Mouse (Mus musculus) kidney, embryonic 14.5 days (tissue): Measurements from ENCODE around the gene Coil. TPM values are rescaled to one million over a fixed set of nuclear protein-coding genes. Genes with fewer than 3 reads are reported as not detected.

Experiments
- ATAC-seq: fragments of 200-750 bp; cut with Nextera tagmentation; 2 replicates; pipeline ENCODE4 v1.8.0; 2017; ENCODE audit warnings: moderate number of reproducible peaks, mild to moderate bottlenecking, moderate TSS enrichment, moderate library complexity; ENCODE audit not compliant: low FRiP score, low TSS enrichment
- H3K27ac ChIP-seq: fragments of 300-500 bp; sonication (generic); 2 replicates; pipeline ENCODE4 v1.5.1; 2014; ENCODE audit warnings: low read depth, mild to moderate bottlenecking, low read length, moderate library complexity, mixed read lengths
- H3K27me3 ChIP-seq: fragments of 300-500 bp; sonication (generic); 2 replicates; pipeline ENCODE4 v1.6.1; 2014; ENCODE audit warnings: mild to moderate bottlenecking, low read length; ENCODE audit not compliant: control insufficient read depth, insufficient read depth
- H3K36me3 ChIP-seq: fragments of 300-500 bp; sonication (generic); 2 replicates; pipeline ENCODE4 v1.6.1; 2014; ENCODE audit warnings: low read length, mixed read lengths; ENCODE audit not compliant: control insufficient read depth, insufficient read depth
- H3K4me1 ChIP-seq: fragments of 300-500 bp; sonication (generic); 2 replicates; pipeline ENCODE4 v1.6.1; 2014; ENCODE audit warnings: low read length, mixed read lengths; ENCODE audit not compliant: control insufficient read depth, insufficient read depth
- H3K4me2 ChIP-seq: fragments of 300-500 bp; sonication (generic); replicated peaks from 2 replicates; pipeline ENCODE4 v1.6.1; 2014; ENCODE audit warnings: low read depth, mild to moderate bottlenecking, low read length
- H3K4me3 ChIP-seq: fragments of 300-500 bp; sonication (generic); 2 replicates; pipeline ENCODE4 v1.5.1; 2014; ENCODE audit warnings: mild to moderate bottlenecking, low read length
- H3K9ac ChIP-seq: fragments of 300-500 bp; sonication (generic); 2 replicates; pipeline ENCODE4 v1.6.1; 2014; ENCODE audit warnings: low read depth, mild to moderate bottlenecking, low read length, moderate library complexity
- H3K9me3 ChIP-seq: fragments of 300-500 bp; sonication (generic); 2 replicates; pipeline ENCODE4 v1.6.1; 2016; ENCODE audit warnings: low read length; ENCODE audit not compliant: control insufficient read depth
- WGBS: fragments of 180-500 bp; shearing (Covaris S2); extraction: QIAGEN DNeasy Blood & Tissue Kit; methylation state at CpG from one replicate; pipeline ENCODE4 v1.1.7; 2014; 5-methylcytosine and 5-hydroxymethylcytosine counted together
- polyA plus RNA-seq: library from polyadenylated mRNA; unstranded; fragments of >200 nt; fragmentation: Nextera tagmentation; extraction: Ambion mirVana; gene quantifications from 2 replicates; pipeline ENCODE4 v1.2.1, GENCODE M21; 2014

Gene Coil
- polyA plus RNA-seq, 1 experiment from 2014 or later = 14.5 TPM

- Histone ChIP-seq H3K4me1 (no peaks in the 10 kb centered on the region), H3K9ac (no peak overlapping the region), H3K9me3 (no peaks in the 10 kb centered on the region), H3K4me3 (no peak overlapping the region), H3K27me3 (no peaks in the 10 kb centered on the region), H3K36me3 (peaks cover 17% of the 10 kb centered on the region; the same call in 1 of the 2 replicates), H3K27ac (no peak overlapping the region), H3K4me2 (no peak overlapping the region)
- ATAC-seq = no peak
- WGBS = 81% methylated on average over 12 of the region's 12 CpGs
These were observed 28.6 kb upstream of the Coil start for GRCm38 (mm10) chr11:88941489-88941888.

GRCm38 (mm10) chr11:88945971-88946585 lies 24.0 kb upstream of the Coil start:
- no peak overlapping the region for H3K4me3 ChIP-seq
- peaks cover 21% of the 10 kb centered on the region for H3K36me3 ChIP-seq
- no peaks in the 10 kb centered on the region for H3K9me3 ChIP-seq
- H3K27ac ChIP-seq = no peak overlapping the region
- no peaks in the 10 kb centered on the region for H3K27me3 ChIP-seq
- H3K9ac ChIP-seq = no peak overlapping the region
- peak; percentile 57; the same call in 1 of the 2 replicates for ATAC-seq
- WGBS = 54% methylated on average over 7 of the region's 8 CpGs
- no peak overlapping the region for H3K4me2 ChIP-seq
- no peaks in the 10 kb centered on the region for H3K4me1 ChIP-seq

- Histone ChIP-seq H3K9me3 (no peaks in the 10 kb centered on the region), H3K4me3 (no peak overlapping the region), H3K4me1 (0 out of 2 replicates have a peak, but pooled peaks cover 3% of the 10 kb centered on the region), H3K27ac (no peak overlapping the region), H3K36me3 (peaks cover 19% of the 10 kb centered on the region), H3K4me2 (no peak overlapping the region), H3K9ac (no peak overlapping the region), H3K27me3 (no peaks in the 10 kb centered on the region)
- WGBS = 76% methylated on average over 8 of the region's 8 CpGs
- no peak for ATAC-seq
These were observed 21.2 kb upstream of the Coil start for GRCm38 (mm10) chr11:88948896-88949295.

- no peaks in the 10 kb centered on the region for H3K9me3 ChIP-seq
- ATAC-seq = no peak
- H3K4me2 ChIP-seq = no peak overlapping the region
- H3K27me3 ChIP-seq = no peaks in the 10 kb centered on the region
- 0 out of 2 replicates have a peak, but pooled peaks cover 7% of the 10 kb centered on the region for H3K4me1 ChIP-seq
- H3K27ac ChIP-seq = no peak overlapping the region
- 84% methylated on average over 8 of the region's 8 CpGs for WGBS
- no peak overlapping the region for H3K4me3 ChIP-seq
- H3K9ac ChIP-seq = no peak overlapping the region
- peaks cover 19% of the 10 kb centered on the region for H3K36me3 ChIP-seq
These were observed 20.0 kb upstream of the Coil start for GRCm38 (mm10) chr11:88949802-88950639.

GRCm38 (mm10) chr11:88950640-88951250 lies 19.3 kb upstream of the Coil start:
- Histone ChIP-seq H3K36me3 (peaks cover 14% of the 10 kb centered on the region), H3K27me3 (no peaks in the 10 kb centered on the region), H3K4me2 (no peak overlapping the region), H3K4me3 (no peak overlapping the region), H3K4me1 (0 out of 2 replicates have a peak, but pooled peaks cover 7% of the 10 kb centered on the region), H3K9me3 (no peaks in the 10 kb centered on the region), H3K9ac (no peak overlapping the region; the same call in 1 of the 2 replicates), H3K27ac (no peak overlapping the region)
- 87% methylated on average over 13 of the region's 13 CpGs for WGBS
- no peak for ATAC-seq

- Histone ChIP-seq H3K9ac (no peak overlapping the region), H3K9me3 (no peaks in the 10 kb centered on the region), H3K27me3 (no peaks in the 10 kb centered on the region), H3K4me1 (0 out of 2 replicates have a peak, but pooled peaks cover 7% of the 10 kb centered on the region), H3K36me3 (peaks cover 14% of the 10 kb centered on the region), H3K27ac (no peak overlapping the region), H3K4me3 (no peak overlapping the region), H3K4me2 (no peak overlapping the region)
- WGBS = 97% methylated on average over 2 of the region's 2 CpGs
- ATAC-seq = no peak
These were observed 18.5 kb upstream of the Coil start for GRCm38 (mm10) chr11:88951576-88951975.

GRCm38 (mm10) chr11:88952117-88952516 lies 17.9 kb upstream of the Coil start:
- no peak for ATAC-seq
- H3K9ac ChIP-seq = no peak overlapping the region
- WGBS = 92% methylated on average over 5 of the region's 5 CpGs
- no peak overlapping the region for H3K27ac ChIP-seq
- H3K9me3 ChIP-seq = no peaks in the 10 kb centered on the region
- H3K4me3 ChIP-seq = no peak overlapping the region
- no peaks in the 10 kb centered on the region for H3K27me3 ChIP-seq
- peaks cover 14% of the 10 kb centered on the region for H3K36me3 ChIP-seq
- H3K4me1 ChIP-seq = 0 out of 2 replicates have a peak, but pooled peaks cover 7% of the 10 kb centered on the region
- no peak overlapping the region for H3K4me2 ChIP-seq

GRCm38 (mm10) chr11:88953582-88953981 lies 16.5 kb upstream of the Coil start:
- Histone ChIP-seq H3K27ac (no peak overlapping the region), H3K4me2 (no peak overlapping the region), H3K4me3 (no peak overlapping the region), H3K4me1 (0 out of 2 replicates have a peak, but pooled peaks cover 7% of the 10 kb centered on the region), H3K36me3 (peaks cover 14% of the 10 kb centered on the region), H3K9ac (no peak overlapping the region), H3K27me3 (no peaks in the 10 kb centered on the region), H3K9me3 (no peaks in the 10 kb centered on the region)
- WGBS = 89% methylated on average over 3 of the region's 3 CpGs
- ATAC-seq = no peak
